Mouse (Mus musculus) gastrocnemius, adult 18-20 months (tissue): ENCODE results near the gene Mta3. TPM values are rescaled to one million over a fixed set of nuclear protein-coding genes. Genes with fewer than 3 reads are reported as not detected.
"Not testable (repeated sequence)": the region's sequence is repeated elsewhere in the genome, so short reads cannot be mapped to it uniquely, and the experiment has no call there.

Source experiments
- DNase-seq: peaks from one replicate; pipeline ENCODE4 v3.0.0; 2021; ENCODE audit warnings: low spot score
- total RNA-seq, 2 experiments: library from RNA; stranded (reverse); gene quantifications; 2 replicates each; pipeline ENCODE4 v1.2.3; 2021

Gene Mta3
- total RNA-seq, 2 experiments from 2014 or later = 7.9 to 8.4 TPM

DNA sequence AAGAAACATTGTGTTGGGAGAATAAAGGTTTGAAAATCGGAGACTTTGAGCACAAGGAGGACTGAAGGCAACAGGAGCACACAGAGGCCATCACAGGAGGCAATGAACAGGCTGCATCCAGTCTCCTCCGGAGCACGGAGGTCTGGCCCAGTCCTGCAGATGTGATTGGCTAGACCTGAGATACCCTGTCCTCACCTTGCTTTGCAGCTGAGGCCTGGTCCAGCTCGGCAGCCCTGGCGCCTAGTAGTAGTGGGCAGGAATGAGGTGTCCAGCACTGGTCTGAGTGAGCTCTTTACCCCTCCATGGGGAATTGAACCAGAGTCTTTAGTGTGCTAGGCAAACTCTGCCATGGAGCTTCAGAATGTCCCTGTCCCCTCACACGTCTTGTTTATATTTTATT, 141.1 kb downstream of the Mta3 start:
- DNase-seq = no peak

DNA sequence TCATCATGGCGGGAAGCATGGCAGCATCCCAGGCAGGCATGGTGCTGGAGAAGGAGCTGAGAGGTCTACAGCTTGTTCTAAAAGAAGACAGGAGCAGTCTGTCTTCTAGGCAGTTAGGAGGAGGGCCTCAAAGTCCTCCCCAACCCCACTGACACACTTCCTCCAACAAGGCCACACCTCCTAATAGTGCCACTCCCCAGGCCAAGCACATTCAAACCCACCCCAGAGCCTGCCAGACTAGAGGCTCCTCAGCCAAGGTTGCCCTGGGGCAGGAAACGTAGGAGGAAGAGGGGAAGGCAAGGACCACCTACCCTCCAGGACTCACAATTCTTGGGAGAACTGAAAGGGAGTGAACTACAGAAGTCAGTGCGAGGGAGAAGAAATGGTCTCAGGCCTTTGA, 141.9 kb downstream of the Mta3 start, which contains the start of gene Haao:
Haao (minus strand) TSS at position 149 of the 400 bp plus-strand sequence.
- no peak for DNase-seq

GRCm38 (mm10) chr17:83848482-83848881, 142.5 kb downstream of the Mta3 start:
- no peak for DNase-seq

- DNase-seq = no peak
These were observed 143.2 kb downstream of the Mta3 start for GRCm38 (mm10) chr17:83849081-83849675.

- DNase-seq = no peak
These were observed 143.8 kb downstream of the Mta3 start for GRCm38 (mm10) chr17:83849717-83850116.

GRCm38 (mm10) chr17:83850458-83850857, 144.5 kb downstream of the Mta3 start:
- peak; percentile 85 for DNase-seq

- DNase-seq = no peak
These were observed 144.9 kb downstream of the Mta3 start for GRCm38 (mm10) chr17:83850864-83851263.

DNA sequence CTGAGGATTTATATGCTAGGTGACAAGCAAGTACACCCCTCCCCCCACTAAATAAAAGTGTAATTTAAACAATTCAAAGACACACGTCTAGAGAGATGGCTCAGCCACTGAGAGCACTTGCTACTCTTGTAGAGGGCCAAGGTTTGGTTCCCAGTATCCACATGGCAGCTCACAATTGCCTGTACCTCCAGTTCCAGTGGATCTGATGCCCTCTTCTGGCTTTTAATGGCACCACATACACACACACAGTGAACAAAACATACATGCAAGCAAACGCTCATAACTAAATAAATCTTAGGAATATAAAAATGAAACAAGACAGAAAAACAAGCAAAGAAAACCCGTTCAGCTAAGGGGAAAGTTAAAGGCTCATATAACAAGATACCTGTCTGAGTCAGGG, 147.9 kb downstream of the Mta3 start:
- no peak for DNase-seq

DNA sequence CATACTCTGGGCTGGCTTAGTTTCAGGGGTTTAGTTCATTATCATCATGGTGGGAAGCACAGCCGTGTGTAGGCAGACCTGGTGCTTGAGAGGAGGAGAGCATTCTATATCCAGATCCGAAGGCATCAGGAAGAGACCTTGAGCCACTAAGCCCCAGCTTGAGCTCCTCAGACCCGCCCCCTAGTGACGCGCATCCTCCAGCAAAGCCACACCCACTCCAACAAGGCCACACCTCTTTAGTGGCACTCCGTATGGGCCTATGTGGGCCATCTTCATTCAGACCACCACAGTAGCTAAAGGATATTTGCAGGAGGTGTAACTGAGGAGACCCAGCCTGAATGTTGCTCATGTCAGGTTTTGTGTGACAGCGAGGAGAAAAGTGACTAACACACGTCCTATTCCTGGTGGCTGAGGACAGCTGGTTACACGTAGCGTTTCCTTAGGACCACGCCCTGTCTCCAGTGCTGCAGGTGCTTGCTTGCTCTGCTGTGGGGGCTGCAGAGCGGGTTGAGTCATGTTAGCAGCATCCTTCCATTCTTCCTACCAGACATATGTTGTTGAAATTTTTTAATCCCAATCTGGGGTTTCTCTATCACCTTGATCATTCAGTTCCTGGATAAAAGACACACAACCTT, 148.4 kb downstream of the Mta3 start:
- no peak for DNase-seq

DNA sequence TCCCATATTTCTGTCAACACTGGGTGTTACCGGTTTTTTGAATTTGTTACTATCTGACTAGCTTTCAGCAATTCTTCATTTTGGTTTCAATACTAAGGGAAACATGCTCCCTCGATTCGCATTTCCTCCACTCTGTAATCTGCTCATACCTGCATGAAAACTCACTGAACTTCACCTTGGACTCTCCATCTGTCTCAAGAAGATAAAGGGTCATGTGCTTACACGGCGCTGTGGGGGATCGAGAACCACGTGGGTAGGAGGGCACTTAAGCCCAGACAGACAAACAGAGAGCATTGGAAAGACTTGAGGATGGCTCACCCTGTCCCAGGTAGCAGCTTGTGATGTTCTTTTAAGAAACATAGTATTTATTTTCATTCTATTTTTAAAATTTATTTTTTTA, 152.4 kb downstream of the Mta3 start:
- DNase-seq = no peak

- DNase-seq = no peak
These were observed 153.7 kb downstream of the Mta3 start for GRCm38 (mm10) chr17:83859639-83860038.

DNA sequence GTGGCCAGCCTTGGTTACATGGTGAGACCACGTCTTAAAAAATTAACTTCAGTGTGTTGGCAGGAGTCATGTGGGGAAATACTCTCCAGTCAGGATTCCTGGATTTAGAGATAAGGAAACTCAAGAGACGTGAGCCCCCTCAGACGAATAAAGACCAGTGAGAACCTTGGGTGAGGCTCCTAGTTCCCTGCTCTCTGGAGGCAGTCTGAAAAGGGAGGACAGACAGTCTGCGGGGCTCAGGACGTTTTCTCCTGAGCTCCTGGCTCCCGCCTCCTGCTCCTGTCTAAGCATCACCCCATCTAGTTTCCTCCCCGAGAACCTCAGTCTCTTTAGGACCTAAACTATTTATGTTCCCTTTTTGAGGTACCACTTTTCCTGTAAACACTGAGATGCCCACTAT, 154.3 kb downstream of the Mta3 start:
- DNase-seq = no peak

GRCm38 (mm10) chr17:83860968-83861367, 155.0 kb downstream of the Mta3 start:
- DNase-seq = not testable (repeated sequence)

DNA sequence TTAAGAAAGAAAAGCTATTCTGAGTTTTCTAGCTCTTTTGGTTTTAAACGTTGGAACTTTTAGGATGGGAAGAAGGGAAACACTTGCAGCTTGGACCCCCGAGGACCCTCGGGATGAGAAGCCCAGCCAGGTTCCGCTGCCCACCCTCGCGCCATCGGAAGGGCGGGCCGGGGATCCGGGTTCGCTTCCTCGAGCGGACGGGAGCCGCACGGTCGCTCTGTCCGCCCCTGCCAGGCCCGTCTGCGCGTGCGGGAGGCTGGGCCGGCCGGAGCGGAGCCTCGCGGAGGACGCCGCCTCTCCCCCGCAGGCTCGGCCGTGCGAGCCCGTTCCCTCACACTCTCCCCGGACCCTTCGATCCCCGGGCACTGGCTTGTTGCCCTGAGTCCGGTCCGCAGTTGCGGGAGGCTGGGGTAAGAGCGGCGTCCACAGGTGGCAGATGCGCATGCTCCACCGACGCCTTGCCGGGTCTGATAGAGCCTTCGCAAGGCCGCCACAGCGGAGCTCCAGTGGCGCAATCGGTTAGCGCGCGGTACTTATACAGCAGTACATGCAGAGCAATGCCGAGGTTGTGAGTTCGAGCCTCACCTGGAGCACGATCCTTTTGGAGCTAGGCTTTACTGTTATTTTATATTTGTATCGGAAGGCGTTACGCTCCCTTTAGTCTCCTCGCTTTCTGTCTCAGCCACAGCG, 155.6 kb downstream of the Mta3 start:
- DNase-seq = peak; percentile 96

DNA sequence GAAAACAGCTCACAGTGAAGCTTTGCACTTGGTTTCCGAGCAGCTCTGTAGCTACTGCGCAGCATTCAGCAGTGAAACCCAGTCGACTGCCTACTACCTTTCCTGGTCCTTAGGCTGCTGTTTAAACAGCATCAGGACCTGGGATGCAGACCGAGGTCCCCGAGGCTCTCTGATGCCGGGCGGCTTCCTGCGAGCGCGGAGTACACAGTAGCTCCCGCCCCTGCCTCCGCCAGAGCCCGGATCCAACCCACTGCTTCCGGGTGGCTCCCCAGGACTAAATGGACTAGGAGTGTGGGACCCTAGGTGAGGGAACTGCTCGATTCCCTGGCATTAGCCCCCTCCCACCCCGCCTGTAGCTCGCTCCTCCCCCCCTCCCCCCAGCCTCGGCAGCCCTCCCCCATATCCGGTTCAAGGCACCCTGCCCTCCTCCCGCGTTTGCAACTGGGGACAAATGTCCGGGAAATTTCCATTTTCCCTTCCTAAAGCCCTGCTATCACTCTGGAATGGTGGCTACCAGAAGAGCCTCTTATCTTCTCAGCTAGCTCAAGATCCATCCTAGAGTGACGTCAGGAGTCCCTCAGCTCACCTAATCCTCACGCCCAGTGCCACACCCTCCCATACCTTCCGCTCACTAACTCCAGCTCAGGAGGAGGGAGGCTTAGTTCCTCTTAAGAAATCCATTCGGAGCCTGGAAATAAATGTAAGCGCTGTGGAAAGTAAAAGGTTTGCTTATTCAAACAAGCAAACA, 156.3 kb downstream of the Mta3 start:
- DNase-seq = peak; percentile 52

DNA sequence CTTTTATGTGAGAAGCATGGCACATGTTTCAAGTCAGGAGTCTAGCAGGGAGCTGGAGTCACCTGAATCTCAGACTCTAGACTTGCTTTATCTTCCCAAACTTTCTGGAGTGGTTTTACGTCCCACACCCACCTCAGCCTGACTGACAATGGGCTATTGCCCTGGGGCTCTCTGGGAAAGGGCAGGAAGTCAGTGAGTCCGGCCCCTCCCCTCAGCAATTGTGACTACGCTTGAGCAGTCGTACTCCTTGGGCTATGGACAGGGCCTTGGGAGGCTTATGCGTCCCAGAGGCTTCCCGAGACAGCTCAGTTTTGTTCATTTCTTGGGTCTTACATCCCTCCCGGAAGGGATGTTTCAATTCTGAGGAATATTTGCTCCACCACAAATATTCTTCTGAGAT, 159.4 kb downstream of the Mta3 start:
- DNase-seq = no peak

GRCm38 (mm10) chr17:83866582-83866981, 160.6 kb downstream of the Mta3 start:
- no peak for DNase-seq

- DNase-seq = no peak
These were observed 164.4 kb downstream of the Mta3 start for GRCm38 (mm10) chr17:83870385-83870784.
